Mouse (Mus musculus) spleen, adult 18-20 months (tissue): Measurements from ENCODE around the gene Ttc41.

Experiments
- DNase-seq, 2 experiments: peaks; one replicate each; pipeline ENCODE4 v3.0.0; 2022; ENCODE audit warnings: mixed read lengths in 2 of 2

The Ttc41 gene

GRCm38 (mm10) chr10:86784126-86784675 is 78.6 kb downstream of the Ttc41 start:
- DNase-seq: no peak

- no peak for DNase-seq
Measured at GRCm38 (mm10) chr10:86785396-86785795, 79.8 kb downstream of the Ttc41 start.

GRCm38 (mm10) chr10:86786083-86786482 is 80.5 kb downstream of the Ttc41 start:
- no peak for DNase-seq

- no peak for DNase-seq
Measured at GRCm38 (mm10) chr10:86788193-86788592, 82.6 kb downstream of the Ttc41 start.

- no peak for DNase-seq
Measured at GRCm38 (mm10) chr10:86789146-86789672, 83.6 kb downstream of the Ttc41 start.

GRCm38 (mm10) chr10:86791507-86792184 is 86.0 kb downstream of the Ttc41 start:
- no peak for DNase-seq

GRCm38 (mm10) chr10:86793509-86793951 is 87.9 kb downstream of the Ttc41 start:
- DNase-seq: no peak

GRCm38 (mm10) chr10:86794196-86794595 is 88.6 kb downstream of the Ttc41 start:
- no peak for DNase-seq

- no peak for DNase-seq
Measured at GRCm38 (mm10) chr10:86794794-86795535, 89.4 kb downstream of the Ttc41 start.

- no peak for DNase-seq
Measured at GRCm38 (mm10) chr10:86796073-86796741, 90.6 kb downstream of the Ttc41 start.

GRCm38 (mm10) chr10:86807362-86807761 is 101.8 kb downstream of the Ttc41 start:
- DNase-seq: no peak

- DNase-seq: no peak
Measured at GRCm38 (mm10) chr10:86808013-86808758, 102.6 kb downstream of the Ttc41 start.

GRCm38 (mm10) chr10:86810000-86810399 is 104.4 kb downstream of the Ttc41 start:
- no peak for DNase-seq

GRCm38 (mm10) chr10:86810612-86811011 is 105.0 kb downstream of the Ttc41 start:
- DNase-seq: no peak

GRCm38 (mm10) chr10:86814292-86815131 is 108.9 kb downstream of the Ttc41 start:
- no peak for DNase-seq

GRCm38 (mm10) chr10:86815133-86815532 is 109.5 kb downstream of the Ttc41 start:
- DNase-seq: no peak

GRCm38 (mm10) chr10:86819649-86820165 is 114.1 kb downstream of the Ttc41 start:
- DNase-seq: no peak

GRCm38 (mm10) chr10:86821014-86821413 is 115.4 kb downstream of the Ttc41 start:
- DNase-seq: no peak

- no peak for DNase-seq
Measured at GRCm38 (mm10) chr10:86824093-86824492, 118.5 kb downstream of the Ttc41 start.

GRCm38 (mm10) chr10:86824871-86825270 is 119.3 kb downstream of the Ttc41 start:
- no peak for DNase-seq

GRCm38 (mm10) chr10:86825871-86826522 is 120.4 kb downstream of the Ttc41 start:
- DNase-seq: no peak
